In the genomic region with DNA sequence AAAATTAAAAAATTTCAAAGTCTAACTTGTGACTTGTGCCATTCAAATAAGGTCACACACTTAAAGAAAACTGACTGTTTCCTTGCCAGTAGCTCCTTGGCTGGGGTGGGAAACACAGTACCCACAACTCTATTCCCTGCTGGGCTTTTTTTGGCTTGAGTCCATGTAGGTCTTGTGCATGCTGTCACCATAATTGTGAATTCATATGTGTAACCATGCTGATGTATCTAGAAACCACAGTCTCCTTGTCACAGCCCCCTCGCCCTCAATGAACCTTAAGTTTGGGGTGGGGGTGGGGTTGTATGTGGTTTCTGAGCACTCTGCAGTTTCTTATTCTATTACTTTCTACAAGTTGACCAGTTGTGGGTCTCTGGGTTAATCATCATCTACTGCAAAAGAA, we compare ENCODE assay signal across 23 mouse cellular contexts. TPM values are rescaled to one million over a fixed set of nuclear protein-coding genes. Genes with fewer than 3 reads are reported as not detected.
"Had no signal": no experiment of that assay in that cellular context is flagged by ENCODE, and none has a peak within 500 bp of the region (broad histone marks: within the 10 kb centered on the region; RNA-seq: fewer than 3 reads in every experiment).

No protein-coding gene starts in this region.

- H3K27me3 ChIP-seq: limb, embryonic 12.5 days; midbrain, embryonic 13.5 days; neural tube, embryonic 12.5 days had no signal

- H3K4me2 ChIP-seq: limb, embryonic 12.5 days; midbrain, embryonic 13.5 days; neural tube, embryonic 12.5 days had no signal

- H3K36me3 ChIP-seq: midbrain, embryonic 13.5 days; neural tube, embryonic 12.5 days had no signal

- H3K4me3 ChIP-seq: left cerebral cortex, adult 2 months; limb, embryonic 12.5 days; midbrain, embryonic 13.5 days; neural tube, embryonic 12.5 days had no signal

- DNase-seq: kidney, postnatal 10 days; kidney, postnatal 4 days; liver; lung, adult 2 months; lung, postnatal 36 days; right cerebral cortex, postnatal 14 days; thymus, postnatal 14 days had no signal

- H3K27ac ChIP-seq: left cerebral cortex, adult 2 months; limb, embryonic 12.5 days; liver, embryonic 14.5 days; midbrain, embryonic 13.5 days; neural tube, embryonic 12.5 days; stomach, postnatal 0 days had no signal

- ATAC-seq: inflammation-experienced regulatory T-cells, adult 6 months; intestine, postnatal 0 days; lung, postnatal 0 days; midbrain, embryonic 13.5 days had no signal

- H3K4me1 ChIP-seq: limb, embryonic 12.5 days had no signal

- H3K9ac ChIP-seq: limb, embryonic 12.5 days; liver, embryonic 14.5 days; midbrain, embryonic 13.5 days; neural tube, embryonic 12.5 days had no signal

- H3K9me3 ChIP-seq: limb, embryonic 12.5 days; midbrain, embryonic 13.5 days; neural tube, embryonic 12.5 days had no signal

RNA-seq across cellular contexts. Expression of a gene that starts 23.9 kb away (rescaled TPM):
- total RNA-seq: megakaryocyte progenitor cell, adult 5-6 weeks; monocyte, adult 5-6 weeks; neutrophil, adult 5-6 weeks had no signal
- polyA plus RNA-seq: inflammation-experienced regulatory T-cells, adult 6 months; intestine, postnatal 0 days; kidney, embryonic 14.5 days; limb, embryonic 12.5 days; liver, embryonic 14.5 days; lung, adult 2 months; lung, postnatal 0 days; midbrain, embryonic 13.5 days; neural tube, embryonic 12.5 days; stomach, postnatal 0 days; urinary bladder, adult 2 months had no signal

RNA-seq across cellular contexts. Expression of a gene that starts 27.3 kb away (rescaled TPM):
- total RNA-seq: left cerebral cortex, adult 2 months; left cerebral cortex, postnatal 14 days had no signal
- polyA plus RNA-seq: kidney, embryonic 14.5 days; limb, embryonic 12.5 days; liver, embryonic 14.5 days; lung, postnatal 0 days; midbrain, embryonic 13.5 days; neural tube, embryonic 12.5 days; stomach, postnatal 0 days had no signal

RNA-seq across cellular contexts. Expression of a gene that starts 47.2 kb away (rescaled TPM):
- total RNA-seq: layer of hippocampus, postnatal 25 days; left cerebral cortex, adult 2 months; left cerebral cortex, postnatal 14 days had no signal
